Mouse (Mus musculus): ENCODE data around the gene Cacnb4. TPM values are rescaled to one million over a fixed set of nuclear protein-coding genes. Genes with fewer than 3 reads are reported as not detected.

The Cacnb4 gene
- 6.6 TPM in 2 replicates for polyA plus RNA-seq (2015; fragmentation: Nextera tagmentation; extraction: Ambion mirVana)

- under 1% methylated on average over 34 of the region's 77 CpGs for WGBS
- Histone ChIP-seq H3K27ac (no peak within 1 kb of the TSS), H3K9me3 (replicated peaks) (no peaks in the 10 kb centered on the region)
Measured at GRCm38 (mm10) chr2:52676023-52676912, at the start of gene Cacnb4. Gene Cacnb4 (minus strand): TSS chr2:52676831.

GRCm38 (mm10) chr2:52720231-52721025 is 43.8 kb upstream of the Cacnb4 start:
- Histone ChIP-seq H3K4me1 (peaks cover 11% of the 10 kb centered on the region), H3K27me3 (no peaks in the 10 kb centered on the region), H3K4me2 (peak overlapping the region; percentile 47), H3K9ac (no peak overlapping the region), H3K36me3 (ENCODE audit: poor library complexity, severe bottlenecking) (no peaks in the 10 kb centered on the region), H3K4me3 (no peak overlapping the region), H3K27ac (peak overlapping the region; percentile 46), H3K9me3 (replicated peaks) (no peaks in the 10 kb centered on the region)
- peak; percentile 87 for ATAC-seq
- WGBS, result 11% methylated on average over 13 of the region's 13 CpGs

More at GRCm38 (mm10) chr2:52676023-52676912, at the start of gene Cacnb4:
- Histone ChIP-seq H3K9ac (peak within 1 kb of the TSS; percentile 77), H3K4me2 (peak within 1 kb of the TSS; percentile 94), H3K4me3 (peak within 1 kb of the TSS; percentile 66), H3K36me3 (ENCODE audit: poor library complexity, severe bottlenecking) (no peaks in the 10 kb centered on the region), H3K4me1 (peaks cover 16% of the 10 kb centered on the region), H3K27me3 (peaks cover 24% of the 10 kb centered on the region)
- peak; percentile 92 for ATAC-seq

DNA sequence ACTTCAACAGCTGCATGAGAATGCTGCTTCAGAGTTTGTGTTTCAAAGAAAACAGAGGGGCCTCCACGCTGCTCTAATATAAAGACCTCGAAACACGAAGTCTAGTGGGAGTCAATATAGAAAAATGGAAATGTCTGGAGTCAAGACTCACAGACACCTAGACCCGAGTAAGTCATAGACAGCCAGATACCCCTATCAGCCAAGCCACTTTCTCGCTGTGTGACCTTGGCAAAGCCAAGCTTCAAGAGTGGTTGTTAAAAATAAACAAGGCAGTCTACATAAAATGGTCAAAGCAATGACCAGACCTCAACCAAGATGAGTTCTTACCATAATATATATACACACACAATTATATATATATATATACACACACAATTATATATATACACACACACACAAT is 40.4 kb upstream of the Cacnb4 start:
- ATAC-seq, result no peak

GRCm38 (mm10) chr2:52715538-52715937 is 38.9 kb upstream of the Cacnb4 start:
- ATAC-seq, result no peak
- Histone ChIP-seq H3K4me3 (no peak overlapping the region), H3K27me3 (no peaks in the 10 kb centered on the region), H3K9me3 (replicated peaks) (no peaks in the 10 kb centered on the region), H3K9ac (no peak overlapping the region), H3K36me3 (ENCODE audit: poor library complexity, severe bottlenecking) (peaks cover 34% of the 10 kb centered on the region), H3K4me2 (no peak overlapping the region), H3K4me1 (peaks cover 9% of the 10 kb centered on the region), H3K27ac (no peak overlapping the region)
- 51% methylated on average over 6 of the region's 6 CpGs for WGBS

More for the DNA sequence above, 40.4 kb upstream of the Cacnb4 start:
- Histone ChIP-seq H3K27ac (no peak overlapping the region), H3K9ac (no peak overlapping the region), H3K27me3 (no peaks in the 10 kb centered on the region), H3K4me1 (peaks cover 11% of the 10 kb centered on the region), H3K4me3 (no peak overlapping the region), H3K36me3 (ENCODE audit: poor library complexity, severe bottlenecking) (peaks cover 28% of the 10 kb centered on the region), H3K9me3 (replicated peaks) (no peaks in the 10 kb centered on the region), H3K4me2 (no peak overlapping the region)
- 95% methylated on average over 5 of the region's 5 CpGs for WGBS

DNA sequence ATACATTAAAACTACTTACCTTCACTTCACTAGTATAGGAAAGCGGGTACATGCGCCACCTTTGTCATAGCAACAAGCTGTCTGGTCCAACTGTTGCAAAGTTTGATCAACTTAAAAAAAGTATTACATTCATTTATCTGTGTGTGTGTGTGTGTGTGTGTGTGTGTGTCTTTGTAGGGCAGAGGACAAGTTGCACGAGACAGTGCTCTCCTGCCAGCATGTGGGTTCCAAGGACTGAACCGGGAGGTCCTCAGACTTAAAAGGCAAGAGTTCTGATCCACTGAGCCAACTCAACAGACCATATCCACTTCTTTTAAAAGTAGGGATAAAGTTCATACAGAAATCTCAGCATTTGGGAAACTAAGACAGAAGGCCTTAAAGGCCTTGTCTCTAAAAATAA is 37.5 kb upstream of the Cacnb4 start:
- no peak overlapping the region for H3K9ac ChIP-seq
- H3K4me1 ChIP-seq, result no peaks in the 10 kb centered on the region; the same call in 1 of the 2 replicates
- no peak for ATAC-seq
- no peak overlapping the region for H3K4me2 ChIP-seq
- no peaks in the 10 kb centered on the region for H3K9me3 ChIP-seq (replicated peaks)
- 94% methylated on average over 4 of the region's 4 CpGs for WGBS
- no peak overlapping the region for H3K27ac ChIP-seq
- peaks cover 47% of the 10 kb centered on the region for H3K36me3 ChIP-seq (ENCODE audit: poor library complexity, severe bottlenecking)
- H3K4me3 ChIP-seq, result no peak overlapping the region
- H3K27me3 ChIP-seq, result no peaks in the 10 kb centered on the region

GRCm38 (mm10) chr2:52710804-52711203 is 34.2 kb upstream of the Cacnb4 start:
- no peak overlapping the region for H3K27ac ChIP-seq
- no peaks in the 10 kb centered on the region for H3K27me3 ChIP-seq
- H3K9ac ChIP-seq, result no peak overlapping the region
- no peak overlapping the region for H3K4me3 ChIP-seq
- WGBS, result 91% methylated on average over 2 of the region's 2 CpGs
- no peak for ATAC-seq
- H3K4me2 ChIP-seq, result no peak overlapping the region
- no peaks in the 10 kb centered on the region for H3K9me3 ChIP-seq (replicated peaks)
- H3K36me3 ChIP-seq (ENCODE audit: poor library complexity, severe bottlenecking), result peaks cover 59% of the 10 kb centered on the region
- H3K4me1 ChIP-seq, result no peaks in the 10 kb centered on the region

GRCm38 (mm10) chr2:52709417-52709816 is 32.8 kb upstream of the Cacnb4 start:
- no peak overlapping the region for H3K9ac ChIP-seq
- H3K4me3 ChIP-seq, result no peak overlapping the region
- H3K36me3 ChIP-seq (ENCODE audit: poor library complexity, severe bottlenecking), result peaks cover 58% of the 10 kb centered on the region
- H3K27me3 ChIP-seq, result no peaks in the 10 kb centered on the region
- H3K4me2 ChIP-seq, result no peak overlapping the region
- H3K4me1 ChIP-seq, result no peaks in the 10 kb centered on the region
- no peaks in the 10 kb centered on the region for H3K9me3 ChIP-seq (replicated peaks)
- no peak overlapping the region for H3K27ac ChIP-seq
- no peak for ATAC-seq
- WGBS, result 89% methylated on average over 5 of the region's 5 CpGs

DNA sequence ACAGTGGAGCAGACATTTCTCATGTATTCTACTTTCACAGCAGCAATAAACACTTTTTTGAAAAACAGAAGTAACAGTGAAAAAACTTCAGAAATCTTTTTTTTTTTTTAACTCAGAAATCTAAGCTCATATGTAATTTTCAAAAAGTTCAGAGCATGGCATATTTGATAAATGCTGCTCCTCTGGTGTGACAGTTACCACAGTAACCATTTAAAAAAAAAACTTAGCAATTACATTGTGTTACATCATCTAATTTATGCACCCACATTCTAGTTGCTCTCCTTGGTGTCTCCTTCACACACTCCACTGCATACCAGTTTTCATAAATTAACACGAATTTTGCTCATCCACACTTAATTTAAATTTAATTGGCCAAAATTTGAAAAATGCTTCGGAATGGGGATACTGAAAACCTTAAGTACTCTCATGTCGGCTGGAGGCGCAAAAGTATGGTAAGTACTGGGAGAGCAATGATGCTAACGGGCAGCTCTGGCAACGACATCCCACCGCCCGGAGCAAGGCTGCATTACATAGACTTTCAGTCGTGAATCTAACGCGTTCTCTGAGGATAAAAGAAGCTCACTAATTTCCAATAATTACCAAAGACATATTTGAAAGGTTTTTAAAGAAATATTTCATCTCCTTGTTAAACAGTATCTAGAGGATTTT is 24.9 kb upstream of the Cacnb4 start:
- Histone ChIP-seq H3K9me3 (replicated peaks) (no peaks in the 10 kb centered on the region), H3K36me3 (ENCODE audit: poor library complexity, severe bottlenecking) (peaks cover 32% of the 10 kb centered on the region)
- no peak for ATAC-seq

DNA sequence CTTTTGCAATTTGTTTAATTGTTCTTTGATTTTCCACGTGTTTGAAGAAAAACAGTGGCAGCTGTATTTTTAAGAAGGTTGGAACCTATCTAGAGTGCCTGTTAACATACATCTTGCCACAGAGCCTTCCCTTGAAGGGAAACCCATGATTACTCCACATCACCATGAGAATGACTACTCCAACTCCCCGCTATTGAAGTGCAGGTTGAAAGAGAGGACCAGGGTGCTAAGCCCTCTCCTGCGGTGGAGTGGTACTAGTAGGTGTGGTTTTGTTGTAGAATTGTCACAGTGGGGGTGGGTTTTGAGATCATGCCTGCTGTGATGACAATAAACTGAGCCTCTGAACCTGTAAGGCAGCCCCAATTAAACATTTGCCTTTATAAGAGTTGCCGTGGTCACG is 23.7 kb upstream of the Cacnb4 start:
- no peak overlapping the region for H3K27ac ChIP-seq
- H3K27me3 ChIP-seq, result no peaks in the 10 kb centered on the region
- no peak for ATAC-seq
- 57% methylated on average over 5 of the region's 5 CpGs for WGBS
- peaks cover 22% of the 10 kb centered on the region for H3K36me3 ChIP-seq (ENCODE audit: poor library complexity, severe bottlenecking)
- H3K9ac ChIP-seq, result no peak overlapping the region
- H3K4me3 ChIP-seq, result no peak overlapping the region
- H3K9me3 ChIP-seq (replicated peaks), result no peaks in the 10 kb centered on the region
- H3K4me1 ChIP-seq, result no peaks in the 10 kb centered on the region
- H3K4me2 ChIP-seq, result no peak overlapping the region

More for the DNA sequence above, 24.9 kb upstream of the Cacnb4 start:
- Histone ChIP-seq H3K4me2 (no peak overlapping the region), H3K27ac (no peak overlapping the region), H3K4me3 (no peak overlapping the region), H3K9ac (no peak overlapping the region), H3K27me3 (no peaks in the 10 kb centered on the region), H3K4me1 (no peaks in the 10 kb centered on the region)
- WGBS, result 70% methylated on average over 11 of the region's 11 CpGs

DNA sequence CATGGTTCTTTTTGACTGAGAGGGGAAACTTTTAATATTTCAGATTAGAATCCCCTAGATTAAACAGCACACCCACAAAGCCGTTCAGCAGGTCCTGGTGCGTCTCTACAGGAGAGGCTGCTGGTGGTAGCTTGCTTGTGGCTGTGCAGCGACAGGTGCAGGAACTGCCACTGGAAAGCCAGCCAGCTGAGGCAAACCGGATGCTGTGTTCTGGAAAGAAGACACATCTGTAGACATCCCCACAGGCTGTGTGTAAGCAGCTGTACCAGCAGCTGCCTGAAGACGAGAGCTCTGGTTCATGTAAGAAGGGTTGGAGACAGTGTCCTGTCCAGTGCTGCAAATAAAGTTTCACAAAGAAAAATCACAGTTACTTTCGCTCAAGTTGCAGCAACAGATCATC is 18.0 kb upstream of the Cacnb4 start:
- Histone ChIP-seq H3K4me2 (no peak overlapping the region), H3K9ac (no peak overlapping the region), H3K4me3 (no peak overlapping the region), H3K36me3 (ENCODE audit: poor library complexity, severe bottlenecking) (peaks cover 14% of the 10 kb centered on the region), H3K27me3 (no peaks in the 10 kb centered on the region), H3K4me1 (no peaks in the 10 kb centered on the region), H3K9me3 (replicated peaks) (no peaks in the 10 kb centered on the region), H3K27ac (no peak overlapping the region)
- WGBS, result 88% methylated on average over 6 of the region's 6 CpGs
- no peak for ATAC-seq

- H3K9me3 ChIP-seq (replicated peaks), result no peaks in the 10 kb centered on the region
- no peaks in the 10 kb centered on the region for H3K4me1 ChIP-seq
- no peak overlapping the region for H3K4me2 ChIP-seq
- 69% methylated on average over 4 of the region's 4 CpGs for WGBS
- H3K27me3 ChIP-seq, result no peaks in the 10 kb centered on the region
- H3K4me3 ChIP-seq, result no peak overlapping the region
- no peak overlapping the region for H3K9ac ChIP-seq
- no peak for ATAC-seq
- no peak overlapping the region for H3K27ac ChIP-seq
- peaks cover 11% of the 10 kb centered on the region for H3K36me3 ChIP-seq (ENCODE audit: poor library complexity, severe bottlenecking)
Measured at GRCm38 (mm10) chr2:52691745-52692144, 15.1 kb upstream of the Cacnb4 start.

- H3K4me2 ChIP-seq, result no peak overlapping the region
- no peaks in the 10 kb centered on the region for H3K27me3 ChIP-seq
- H3K9me3 ChIP-seq (replicated peaks), result no peaks in the 10 kb centered on the region
- no peaks in the 10 kb centered on the region for H3K4me1 ChIP-seq
- no peaks in the 10 kb centered on the region for H3K36me3 ChIP-seq (ENCODE audit: poor library complexity, severe bottlenecking)
- no peak for ATAC-seq
- WGBS, result 86% methylated on average over 6 of the region's 6 CpGs
- no peak overlapping the region for H3K4me3 ChIP-seq
- no peak overlapping the region for H3K27ac ChIP-seq
- H3K9ac ChIP-seq, result no peak overlapping the region
Measured at GRCm38 (mm10) chr2:52686601-52687000, 10.0 kb upstream of the Cacnb4 start.

Measured in forebrain, embryonic 13.5 days (tissue).